Mouse (Mus musculus) stomach, postnatal 0 days (tissue): ENCODE measurements around the gene Hspg2. TPM values are rescaled to one million over a fixed set of nuclear protein-coding genes. Genes with fewer than 3 reads are reported as not detected.

Experiments
- ATAC-seq: fragments of 200-750 bp; cut with Nextera tagmentation; 2 replicates; pipeline ENCODE4 v1.8.0; 2017; ENCODE audit not compliant: low FRiP score, low TSS enrichment
- DNase-seq: peaks from one replicate; pipeline ENCODE4 v3.0.0-alpha.2; 2016; ENCODE audit warnings: low spot score
- H3K27ac ChIP-seq: fragments of 300-500 bp; sonication (generic); replicated peaks from 2 replicates; pipeline ENCODE4 v1.5.1; 2014; ENCODE audit warnings: mild to moderate bottlenecking, control low read depth
- H3K27me3 ChIP-seq: fragments of 300-500 bp; sonication (generic); 2 replicates; pipeline ENCODE4 v1.6.1; 2014; ENCODE audit warnings: low read length; ENCODE audit not compliant: control insufficient read depth, insufficient read depth
- H3K36me3 ChIP-seq: fragments of 300-500 bp; sonication (generic); 2 replicates; pipeline ENCODE4 v1.6.1; 2014; ENCODE audit warnings: low read length, mixed read lengths; ENCODE audit not compliant: control insufficient read depth, insufficient read depth
- H3K4me1 ChIP-seq: fragments of 300-500 bp; sonication (generic); replicated peaks from 2 replicates; pipeline ENCODE4 v1.6.1; 2014; ENCODE audit warnings: antibody characterized with exemption; ENCODE audit not compliant: control insufficient read depth, insufficient read depth
- H3K4me2 ChIP-seq: fragments of 300-500 bp; sonication (generic); replicated peaks from 2 replicates; pipeline ENCODE4 v1.6.1; 2014; ENCODE audit warnings: low read depth, mild to moderate bottlenecking, control low read depth, moderate library complexity
- H3K4me3 ChIP-seq: fragments of 300-500 bp; sonication (generic); 2 replicates; pipeline ENCODE4 v1.5.1; 2014; ENCODE audit warnings: low read depth, low read length, control low read depth
- H3K9ac ChIP-seq: fragments of 300-500 bp; sonication (generic); 2 replicates; pipeline ENCODE4 v1.6.1; 2014; ENCODE audit warnings: mild to moderate bottlenecking, low read length, control low read depth, mixed read lengths
- H3K9me3 ChIP-seq: fragments of 300-500 bp; sonication (generic); 2 replicates; pipeline ENCODE4 v1.6.1; 2016; ENCODE audit warnings: low read length; ENCODE audit not compliant: control insufficient read depth
- CTCF ChIP-seq: IDR thresholded peaks from 2 replicates; pipeline ENCODE4 v1.5.1; 2016; ENCODE audit warnings: antibody characterized with exemption, low read depth, mild to moderate bottlenecking, moderate library complexity
- EP300 ChIP-seq: optimal IDR thresholded peaks from 2 replicates; pipeline ENCODE3; 2016; ENCODE audit warnings: antibody characterized with exemption
- WGBS: fragments of 180-500 bp; shearing (Covaris S2); extraction: QIAGEN DNeasy Blood & Tissue Kit; methylation state at CpG from one replicate; pipeline ENCODE4 v1.1.7; 2014; 5-methylcytosine and 5-hydroxymethylcytosine counted together
- polyA plus RNA-seq: library from polyadenylated mRNA; unstranded; fragments of >200 nt; fragmentation: Nextera tagmentation; extraction: Ambion mirVana; gene quantifications from 2 replicates; pipeline ENCODE4 v1.2.1, GENCODE M21; 2015

Hspg2 gene
- polyA plus RNA-seq, 1 experiment from 2014 or later, result 16.0 TPM

DNA sequence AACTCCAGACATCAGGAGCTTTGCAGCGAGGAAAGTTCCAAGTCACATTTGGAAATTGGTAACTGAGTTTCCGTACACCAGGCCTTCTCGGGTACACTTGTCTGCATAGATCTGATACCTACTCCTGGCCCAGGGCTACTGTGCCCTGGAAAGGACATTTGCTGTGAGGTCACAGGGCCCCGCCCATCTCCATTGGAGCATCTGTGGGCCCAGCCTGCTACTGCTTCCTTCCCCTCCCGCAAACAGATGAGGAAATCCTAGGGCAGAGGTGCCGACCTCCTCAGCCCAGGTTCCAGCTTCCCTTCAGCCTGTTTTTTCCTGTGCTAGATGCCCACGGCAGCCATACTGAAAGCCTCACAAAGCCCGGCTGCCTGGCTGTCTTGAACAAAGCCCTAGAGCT lies 21.4 kb downstream of the Hspg2 start:
- Histone ChIP-seq H3K4me1 (peaks cover 29% of the 10 kb centered on the region), H3K9me3 (no peaks in the 10 kb centered on the region), H3K27me3 (no peaks in the 10 kb centered on the region), H3K4me3 (no peak overlapping the region), H3K36me3 (no peaks in the 10 kb centered on the region; the same call in 1 of the 2 replicates), H3K9ac (0 out of 2 replicates have a peak overlapping the region, but pooled peaks have one; percentile 35), H3K27ac (peak overlapping the region; percentile 97), H3K4me2 (no peak overlapping the region)
- DNase-seq (no peak), ATAC-seq (no peak)
- TF ChIP-seq CTCF (no peak), EP300 (no peak)
- 51% methylated on average over 8 of the region's 8 CpGs for WGBS

DNA sequence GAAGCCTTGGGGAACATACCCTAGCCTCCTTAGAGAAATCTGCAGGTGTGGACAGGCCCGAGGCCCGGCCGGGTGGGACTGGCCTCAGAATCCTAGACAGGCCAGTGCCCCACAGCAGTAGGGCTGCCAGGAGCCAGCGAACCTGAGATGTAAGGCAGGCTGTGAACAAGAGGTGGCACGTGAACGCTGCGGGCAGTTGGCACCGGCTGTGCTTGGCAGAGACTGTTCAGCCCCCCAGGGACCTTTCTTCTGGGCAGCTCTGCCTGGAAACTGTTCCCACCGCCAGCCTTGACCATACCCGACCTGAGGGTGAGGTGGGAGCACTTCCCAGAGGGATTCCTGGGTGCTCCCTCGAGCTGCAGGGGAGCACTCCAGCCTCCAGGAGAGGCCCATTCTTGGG lies 24.0 kb downstream of the Hspg2 start:
- no peak overlapping the region for H3K4me2 ChIP-seq
- TF ChIP-seq EP300 (no peak), CTCF (no peak)
- 66% methylated on average over 11 of the region's 11 CpGs for WGBS
- no peaks in the 10 kb centered on the region for H3K9me3 ChIP-seq
- no peak overlapping the region for H3K9ac ChIP-seq
- H3K36me3 ChIP-seq, result no peaks in the 10 kb centered on the region; the same call in 1 of the 2 replicates
- ATAC-seq, result no peak
- H3K27me3 ChIP-seq, result no peaks in the 10 kb centered on the region
- H3K4me1 ChIP-seq, result peaks cover 23% of the 10 kb centered on the region
- peak overlapping the region; percentile 13; the same call in 1 of the 2 replicates for H3K27ac ChIP-seq
- no peak overlapping the region for H3K4me3 ChIP-seq
- no peak for DNase-seq

DNA sequence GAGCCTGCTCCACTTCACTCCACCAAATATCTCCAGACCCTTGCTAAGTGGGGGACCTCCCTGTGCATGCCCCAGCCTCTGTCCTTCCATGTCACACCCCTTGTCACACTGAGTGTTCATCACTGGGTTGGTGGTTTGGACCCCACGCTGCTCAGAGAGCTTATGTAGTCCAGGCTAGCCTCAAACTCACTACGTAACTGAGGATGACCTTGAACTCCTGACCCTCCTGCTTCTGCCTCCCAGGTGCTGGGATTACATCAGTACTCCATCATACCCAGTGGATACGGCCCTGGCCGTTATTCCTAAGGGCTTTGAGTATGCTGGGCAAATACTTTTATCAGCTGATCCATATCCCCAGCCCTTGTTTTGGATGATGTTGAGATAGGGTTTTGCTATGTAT lies 24.6 kb downstream of the Hspg2 start:
- peaks cover 25% of the 10 kb centered on the region for H3K4me1 ChIP-seq
- H3K36me3 ChIP-seq, result no peaks in the 10 kb centered on the region; the same call in 1 of the 2 replicates
- no peak overlapping the region for H3K9ac ChIP-seq
- H3K9me3 ChIP-seq, result no peaks in the 10 kb centered on the region
- TF ChIP-seq CTCF (no peak), EP300 (no peak)
- H3K4me2 ChIP-seq, result no peak overlapping the region
- DNase-seq (no peak), ATAC-seq (no peak)
- H3K4me3 ChIP-seq, result no peak overlapping the region
- no peak overlapping the region; the same call in 1 of the 2 replicates for H3K27ac ChIP-seq
- 75% methylated on average over 4 of the region's 4 CpGs for WGBS
- no peaks in the 10 kb centered on the region for H3K27me3 ChIP-seq

DNA sequence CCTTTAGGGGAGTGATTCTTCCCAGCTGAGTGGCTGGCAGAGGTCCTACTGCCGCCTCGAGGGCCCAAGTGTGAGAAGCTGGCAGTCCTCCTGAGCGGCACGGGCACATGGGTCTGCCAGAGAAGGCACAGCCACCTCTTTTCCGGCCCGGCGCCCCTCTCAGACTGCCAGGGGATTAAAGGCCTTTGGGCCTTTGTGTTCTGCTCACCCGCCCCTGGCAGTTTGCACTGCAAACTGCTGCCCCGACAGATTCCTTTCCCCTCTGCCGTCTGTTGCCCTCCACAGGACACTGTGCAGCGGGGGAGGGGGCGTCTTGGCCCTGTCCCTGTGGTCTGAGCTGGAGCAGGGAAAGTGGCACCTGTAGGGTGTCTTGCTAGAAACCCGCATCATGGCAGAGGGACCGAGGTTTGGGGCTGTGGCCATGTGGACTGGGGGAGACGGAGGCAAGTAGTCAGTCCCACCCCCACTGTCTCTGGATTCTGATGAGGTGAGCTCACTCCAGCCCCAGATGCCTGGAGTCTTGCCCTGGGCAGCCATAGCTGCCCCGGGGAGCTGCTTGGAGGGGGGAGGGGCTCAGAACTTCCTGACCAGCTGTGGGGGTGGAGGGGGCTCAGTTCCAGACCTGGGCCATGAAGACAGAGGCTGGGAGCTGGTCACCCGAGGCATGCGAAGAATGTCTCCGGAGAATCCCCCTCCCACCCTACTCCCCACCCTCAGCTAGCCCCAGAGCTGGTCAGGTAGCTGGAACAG lies 26.4 kb downstream of the Hspg2 start:
- DNase-seq, result peak; percentile 43

DNA sequence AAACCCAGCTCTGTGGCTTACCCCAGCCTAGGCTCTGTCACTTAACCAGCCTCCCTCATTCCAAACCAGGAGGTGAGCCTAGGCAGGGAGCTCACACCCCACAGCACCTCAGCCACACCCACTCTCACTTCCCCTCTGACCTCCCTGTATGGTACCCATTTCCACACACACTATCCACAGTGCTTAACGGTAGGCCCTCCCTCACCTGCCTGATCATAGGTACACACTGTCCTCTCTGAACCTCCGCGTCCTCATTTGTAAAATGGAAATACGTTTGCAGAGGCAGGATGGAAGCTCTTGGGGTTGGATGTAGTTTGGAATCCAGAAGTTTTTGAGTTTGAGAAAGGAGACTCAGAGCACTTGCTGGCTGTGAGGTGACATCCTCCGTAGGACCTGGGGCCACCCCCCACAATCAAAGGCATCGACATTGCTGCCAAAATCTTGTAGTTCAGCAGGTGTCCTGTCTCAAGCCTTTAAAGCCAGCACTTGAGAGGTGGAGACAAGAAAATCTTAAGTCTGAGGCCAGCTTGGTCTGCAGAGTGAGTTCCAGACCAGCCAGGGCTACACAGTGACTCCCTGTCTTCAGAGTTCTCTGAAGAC lies 27.0 kb downstream of the Hspg2 start:
- peaks cover 24% of the 10 kb centered on the region for H3K4me1 ChIP-seq
- H3K27ac ChIP-seq, result peak overlapping the region; percentile 74; the same call in 1 of the 2 replicates
- no peak for TF ChIP-seq EP300
- no peak for TF ChIP-seq CTCF
- H3K27me3 ChIP-seq, result no peaks in the 10 kb centered on the region
- DNase-seq (no peak), ATAC-seq (no peak)
- no peak overlapping the region for H3K4me3 ChIP-seq
- H3K9ac ChIP-seq, result no peak overlapping the region
- 42% methylated on average over 6 of the region's 6 CpGs for WGBS
- H3K4me2 ChIP-seq, result no peak overlapping the region
- H3K36me3 ChIP-seq, result no peaks in the 10 kb centered on the region
- no peaks in the 10 kb centered on the region for H3K9me3 ChIP-seq

More for the DNA sequence above, 26.4 kb downstream of the Hspg2 start:
- no peaks in the 10 kb centered on the region for H3K27me3 ChIP-seq
- no peak overlapping the region for H3K4me3 ChIP-seq
- peak overlapping the region; percentile 47 for H3K9ac ChIP-seq
- H3K4me1 ChIP-seq, result peaks cover 24% of the 10 kb centered on the region
- no peaks in the 10 kb centered on the region; the same call in 1 of the 2 replicates for H3K36me3 ChIP-seq
- peak overlapping the region; percentile 74 for H3K27ac ChIP-seq
- peak; percentile 53 for ATAC-seq
- 21% methylated on average over 17 of the region's 19 CpGs for WGBS
- no peak overlapping the region for H3K4me2 ChIP-seq
- no peaks in the 10 kb centered on the region for H3K9me3 ChIP-seq
- TF ChIP-seq CTCF (no peak), EP300 (no peak)

DNA sequence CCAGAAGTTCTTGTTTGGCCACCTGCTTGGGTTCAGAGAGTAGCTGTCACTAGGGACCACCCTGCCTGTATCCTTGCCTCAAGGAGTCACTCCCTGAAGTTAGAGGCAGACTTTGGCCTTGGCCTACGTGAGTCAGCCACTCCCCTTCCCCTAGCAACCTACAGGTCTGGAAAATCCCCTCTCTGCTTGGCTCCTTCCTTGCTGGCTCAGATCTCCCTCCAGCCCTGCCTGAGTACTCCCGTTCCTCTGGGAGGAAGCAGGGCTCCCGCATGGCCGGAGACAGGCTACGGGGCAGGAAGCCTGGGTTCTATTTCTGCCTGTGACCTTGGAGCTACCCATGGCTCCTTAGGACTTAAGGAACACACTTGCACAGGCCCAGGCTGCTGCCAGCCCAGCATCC lies 28.8 kb downstream of the Hspg2 start:
- Histone ChIP-seq H3K9ac (no peak overlapping the region), H3K27ac (peak overlapping the region; percentile 82), H3K4me1 (peaks cover 24% of the 10 kb centered on the region), H3K4me3 (no peak overlapping the region), H3K27me3 (no peaks in the 10 kb centered on the region), H3K36me3 (peaks cover 4% of the 10 kb centered on the region; the same call in 1 of the 2 replicates), H3K4me2 (no peak overlapping the region; the same call in 1 of the 2 replicates), H3K9me3 (no peaks in the 10 kb centered on the region)
- ATAC-seq (peak; percentile 21; the same call in 1 of the 2 replicates), DNase-seq (peak; percentile 54)
- no peak for TF ChIP-seq CTCF
- TF ChIP-seq EP300, result no peak
- WGBS, result 25% methylated on average over 5 of the region's 5 CpGs
